Mouse (Mus musculus): ENCODE measurements around the gene Hnrnpr.

DNA sequence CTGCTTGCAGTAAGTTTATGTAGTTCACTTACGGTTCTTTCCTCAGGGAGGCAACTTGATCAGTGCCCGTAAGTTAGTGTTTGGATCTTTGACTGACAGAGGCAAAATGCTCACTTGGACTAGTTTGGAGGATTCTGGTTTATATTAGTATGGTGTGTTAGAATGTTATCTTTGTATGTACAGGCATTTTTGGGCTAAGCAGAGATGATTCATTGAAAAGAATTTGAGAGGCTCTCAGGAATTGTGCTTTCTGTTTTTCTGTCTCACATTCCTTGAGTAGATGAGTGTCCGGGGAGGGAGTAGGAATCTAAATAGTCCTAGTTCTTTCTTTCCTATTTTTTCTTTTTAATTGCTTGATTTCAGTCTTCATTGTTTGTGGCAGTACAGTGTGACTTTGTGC is 22.4 kb downstream of the Hnrnpr start:
- no peak for TF ChIP-seq CTCF (IDR thresholded peaks at IDR 0.05; ENCODE audit: control insufficient read depth, insufficient read depth, insufficient read length)
- TF ChIP-seq MAX (IDR thresholded peaks at IDR 0.05) = no peak
- no peak for TF ChIP-seq CEBPB (IDR thresholded peaks at IDR 0.05; ENCODE audit: low read depth)
- TF ChIP-seq MYOG (IDR thresholded peaks at IDR 0.05; ENCODE audit: control insufficient read depth, extremely low read depth, insufficient read length) = no peak
- no peak for TF ChIP-seq USF1 (IDR thresholded peaks at IDR 0.05; ENCODE audit: low read depth)
- TF ChIP-seq MYOD1 (IDR thresholded peaks at IDR 0.05; ENCODE audit: control insufficient read depth, insufficient read length, low read depth) = no peak
- no peak for TF ChIP-seq FOSL1 (IDR thresholded peaks at IDR 0.05; ENCODE audit: insufficient read depth, low read length, poor library complexity, severe bottlenecking)

Measured in C2C12 (cell line).